Mouse (Mus musculus) stomach, embryonic 16.5 days (tissue): ENCODE measurements around the gene Lilr4b. TPM values are rescaled to one million over a fixed set of nuclear protein-coding genes. Genes with fewer than 3 reads are reported as not detected.

Experiments
- polyA plus RNA-seq: library from polyadenylated mRNA; unstranded; fragments of >200 nt; fragmentation: Nextera tagmentation; extraction: Ambion mirVana; gene quantifications from 2 replicates; pipeline ENCODE4 v1.2.1, GENCODE M21; 2015

Lilr4b gene
- polyA plus RNA-seq, 1 experiment from 2014 or later, result 2.5 TPM

Other genes starting within 250 kb of the Lilr4b start
- gene Gm49339, start within 50 bp of the Lilr4b start, polyA plus RNA-seq, result 0.92 TPM in 1 of 2 replicates, not detected in the other
- 5.7 and 7.9 TPM in 2 replicates for gene Lilrb4a, start 10.3 kb downstream of the Lilr4b start, polyA plus RNA-seq
- 30.1 and 34.2 TPM in 2 replicates for gene Fam162b, start 109.9 kb downstream of the Lilr4b start, polyA plus RNA-seq
- gene Gprc6a, start 150.8 kb downstream of the Lilr4b start, polyA plus RNA-seq, result 0.06 TPM in 1 of 2 replicates, not detected in the other
- gene Rfx6, start 197.1 kb downstream of the Lilr4b start, polyA plus RNA-seq, result 1.0 and 1.3 TPM in 2 replicates